Mouse (Mus musculus) stomach, postnatal 0 days (tissue): Measurements from ENCODE around the gene Pde11a. TPM values are rescaled to one million over a fixed set of nuclear protein-coding genes. Genes with fewer than 3 reads are reported as not detected.

Experiments
- ATAC-seq: fragments of 200-750 bp; cut with Nextera tagmentation; 2 replicates; pipeline ENCODE4 v1.8.0; 2017; ENCODE audit not compliant: low FRiP score, low TSS enrichment
- DNase-seq: peaks from one replicate; pipeline ENCODE4 v3.0.0-alpha.2; 2016; ENCODE audit warnings: low spot score
- H3K27ac ChIP-seq: fragments of 300-500 bp; sonication (generic); replicated peaks from 2 replicates; pipeline ENCODE4 v1.5.1; 2014; ENCODE audit warnings: mild to moderate bottlenecking, control low read depth
- H3K27me3 ChIP-seq: fragments of 300-500 bp; sonication (generic); 2 replicates; pipeline ENCODE4 v1.6.1; 2014; ENCODE audit warnings: low read length; ENCODE audit not compliant: control insufficient read depth, insufficient read depth
- H3K36me3 ChIP-seq: fragments of 300-500 bp; sonication (generic); 2 replicates; pipeline ENCODE4 v1.6.1; 2014; ENCODE audit warnings: low read length, mixed read lengths; ENCODE audit not compliant: control insufficient read depth, insufficient read depth
- H3K4me1 ChIP-seq: fragments of 300-500 bp; sonication (generic); replicated peaks from 2 replicates; pipeline ENCODE4 v1.6.1; 2014; ENCODE audit warnings: antibody characterized with exemption; ENCODE audit not compliant: control insufficient read depth, insufficient read depth
- H3K4me2 ChIP-seq: fragments of 300-500 bp; sonication (generic); replicated peaks from 2 replicates; pipeline ENCODE4 v1.6.1; 2014; ENCODE audit warnings: low read depth, mild to moderate bottlenecking, control low read depth, moderate library complexity
- H3K4me3 ChIP-seq: fragments of 300-500 bp; sonication (generic); 2 replicates; pipeline ENCODE4 v1.5.1; 2014; ENCODE audit warnings: low read depth, low read length, control low read depth
- H3K9ac ChIP-seq: fragments of 300-500 bp; sonication (generic); 2 replicates; pipeline ENCODE4 v1.6.1; 2014; ENCODE audit warnings: mild to moderate bottlenecking, low read length, control low read depth, mixed read lengths
- H3K9me3 ChIP-seq: fragments of 300-500 bp; sonication (generic); 2 replicates; pipeline ENCODE4 v1.6.1; 2016; ENCODE audit warnings: low read length; ENCODE audit not compliant: control insufficient read depth
- CTCF ChIP-seq: IDR thresholded peaks from 2 replicates; pipeline ENCODE4 v1.5.1; 2016; ENCODE audit warnings: antibody characterized with exemption, low read depth, mild to moderate bottlenecking, moderate library complexity
- EP300 ChIP-seq: optimal IDR thresholded peaks from 2 replicates; pipeline ENCODE3; 2016; ENCODE audit warnings: antibody characterized with exemption
- WGBS: fragments of 180-500 bp; shearing (Covaris S2); extraction: QIAGEN DNeasy Blood & Tissue Kit; methylation state at CpG from one replicate; pipeline ENCODE4 v1.1.7; 2014; 5-methylcytosine and 5-hydroxymethylcytosine counted together
- polyA plus RNA-seq: library from polyadenylated mRNA; unstranded; fragments of >200 nt; fragmentation: Nextera tagmentation; extraction: Ambion mirVana; gene quantifications from 2 replicates; pipeline ENCODE4 v1.2.1, GENCODE M21; 2015

Pde11a gene
- polyA plus RNA-seq, 1 experiment from 2014 or later = 0.12 TPM

DNA sequence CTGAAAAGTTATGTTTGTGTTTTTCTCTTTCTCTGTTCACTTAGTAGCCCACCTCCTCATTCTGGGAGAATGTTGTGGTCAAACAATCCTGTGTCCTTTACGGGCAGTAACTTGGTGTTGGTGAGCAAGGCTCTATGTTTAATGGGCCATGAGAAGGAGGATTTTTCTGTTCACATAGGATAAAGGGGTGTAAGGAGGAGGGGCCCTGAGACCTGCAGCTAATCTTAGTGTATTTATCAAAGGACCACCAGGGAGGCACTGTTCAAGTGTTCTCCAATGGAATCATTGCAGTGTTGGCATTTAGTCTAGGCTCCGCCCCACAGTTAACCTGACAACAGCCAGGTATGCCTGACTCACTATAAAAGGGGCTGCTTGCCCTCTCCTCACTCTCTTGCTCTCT lies 255.2 kb downstream of the Pde11a start:
- WGBS = 84% methylated on average over 2 of the region's 2 CpGs
- no peaks in the 10 kb centered on the region for H3K36me3 ChIP-seq
- H3K9ac ChIP-seq = no peak overlapping the region
- no peaks in the 10 kb centered on the region for H3K27me3 ChIP-seq
- no peaks in the 10 kb centered on the region for H3K9me3 ChIP-seq
- H3K4me1 ChIP-seq = no peaks in the 10 kb centered on the region
- ATAC-seq = no peak
- DNase-seq = no peak
- no peak overlapping the region for H3K4me2 ChIP-seq
- H3K4me3 ChIP-seq = no peak overlapping the region
- no peak overlapping the region for H3K27ac ChIP-seq
- TF ChIP-seq EP300 = no peak
- no peak for TF ChIP-seq CTCF

DNA sequence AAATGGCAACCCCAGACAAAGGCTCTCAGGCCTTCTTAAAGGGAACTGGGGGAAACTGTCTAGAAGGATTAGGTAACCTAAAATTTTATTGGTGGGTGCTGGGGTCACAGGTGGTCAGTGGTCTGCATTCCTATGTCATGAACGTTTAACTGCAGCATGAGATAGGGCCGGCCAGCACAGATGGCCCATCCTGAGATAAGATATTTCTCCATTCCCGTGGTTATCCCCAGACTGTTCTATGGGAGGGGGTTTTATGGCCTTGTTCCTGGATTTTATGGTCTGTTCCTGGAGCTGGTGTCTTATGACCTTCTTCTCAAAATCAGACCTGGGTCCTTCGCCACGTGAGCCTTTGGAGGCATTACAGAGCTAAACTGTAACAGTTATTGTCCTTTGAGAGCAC lies 256.6 kb downstream of the Pde11a start:
- H3K4me3 ChIP-seq = no peak overlapping the region
- no peak for DNase-seq
- H3K4me1 ChIP-seq = no peaks in the 10 kb centered on the region
- no peak overlapping the region for H3K27ac ChIP-seq
- no peak for TF ChIP-seq EP300
- TF ChIP-seq CTCF = no peak
- 63% methylated on average over 5 of the region's 5 CpGs for WGBS
- no peak for ATAC-seq
- H3K9ac ChIP-seq = no peak overlapping the region
- no peaks in the 10 kb centered on the region for H3K36me3 ChIP-seq
- no peaks in the 10 kb centered on the region for H3K27me3 ChIP-seq
- no peak overlapping the region for H3K4me2 ChIP-seq
- no peaks in the 10 kb centered on the region for H3K9me3 ChIP-seq

- Histone ChIP-seq H3K9me3 (no peaks in the 10 kb centered on the region), H3K4me1 (no peaks in the 10 kb centered on the region), H3K36me3 (no peaks in the 10 kb centered on the region), H3K9ac (no peak overlapping the region), H3K27ac (no peak overlapping the region), H3K4me2 (no peak overlapping the region), H3K4me3 (no peak overlapping the region), H3K27me3 (no peaks in the 10 kb centered on the region)
- TF ChIP-seq EP300 (no peak), CTCF (no peak)
- 76% methylated on average over 3 of the region's 3 CpGs for WGBS
- no peak for ATAC-seq
- no peak for DNase-seq
These were observed 258.0 kb downstream of the Pde11a start for GRCm38 (mm10) chr2:76080549-76080948.

DNA sequence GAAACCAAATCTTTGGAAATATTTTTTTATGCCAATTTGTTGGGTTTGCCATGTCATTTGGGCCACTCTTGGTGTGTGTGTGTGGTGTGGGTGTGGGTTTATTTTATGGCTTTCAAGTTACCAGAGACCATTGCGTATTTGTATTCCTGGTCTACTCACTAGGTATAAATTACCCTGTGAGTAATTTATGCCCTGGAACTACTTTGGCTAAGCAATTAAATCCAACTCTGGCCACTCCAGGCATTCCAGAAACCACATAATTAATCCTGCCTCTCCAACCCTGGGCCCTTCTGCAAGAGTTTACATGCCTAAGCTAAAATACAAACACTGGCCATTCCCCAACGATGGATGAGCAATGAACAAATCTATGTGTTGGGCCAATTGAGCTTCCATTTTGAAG lies 261.7 kb downstream of the Pde11a start:
- ATAC-seq = no peak
- 30% methylated on average over 2 of the region's 2 CpGs for WGBS

DNA sequence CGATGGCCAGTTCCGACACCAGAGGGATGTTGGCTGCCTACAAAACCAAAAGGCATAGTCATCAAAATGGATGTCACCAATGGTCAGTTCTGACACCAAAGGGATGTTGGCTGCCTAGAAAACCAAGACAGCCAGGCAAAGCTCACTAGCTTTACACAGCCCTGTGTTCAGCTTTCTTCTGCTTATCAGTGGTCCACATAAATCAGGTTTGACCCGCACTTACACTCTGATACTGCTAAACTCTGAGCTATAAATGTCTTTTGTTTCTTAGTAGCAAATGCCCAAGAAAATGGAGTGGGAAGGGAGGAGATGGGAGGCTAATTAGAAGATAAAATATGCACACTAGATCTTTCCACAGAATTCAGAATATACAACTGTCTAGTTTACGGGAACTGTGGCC lies 262.5 kb downstream of the Pde11a start:
- no peak overlapping the region for H3K4me2 ChIP-seq
- no peaks in the 10 kb centered on the region for H3K9me3 ChIP-seq
- ATAC-seq (no peak), DNase-seq (no peak)
- no peak overlapping the region for H3K9ac ChIP-seq
- no peak for TF ChIP-seq EP300
- no peak for TF ChIP-seq CTCF
- H3K36me3 ChIP-seq = no peaks in the 10 kb centered on the region
- no peak overlapping the region for H3K27ac ChIP-seq
- no peaks in the 10 kb centered on the region for H3K27me3 ChIP-seq
- H3K4me3 ChIP-seq = no peak overlapping the region
- 85% methylated on average over 4 of the region's 4 CpGs for WGBS
- H3K4me1 ChIP-seq = no peaks in the 10 kb centered on the region

More for the DNA sequence above, 261.7 kb downstream of the Pde11a start:
- no peak overlapping the region for H3K4me2 ChIP-seq
- no peaks in the 10 kb centered on the region for H3K9me3 ChIP-seq
- no peak for DNase-seq
- no peaks in the 10 kb centered on the region for H3K36me3 ChIP-seq
- H3K27ac ChIP-seq = no peak overlapping the region
- H3K4me3 ChIP-seq = no peak overlapping the region
- no peaks in the 10 kb centered on the region for H3K27me3 ChIP-seq
- TF ChIP-seq EP300 (no peak), CTCF (no peak)
- H3K4me1 ChIP-seq = no peaks in the 10 kb centered on the region
- no peak overlapping the region for H3K9ac ChIP-seq

GRCm38 (mm10) chr2:76073079-76073478 lies 265.5 kb downstream of the Pde11a start:
- Histone ChIP-seq H3K4me3 (no peak overlapping the region), H3K4me1 (no peaks in the 10 kb centered on the region), H3K27ac (no peak overlapping the region), H3K4me2 (no peak overlapping the region), H3K9me3 (no peaks in the 10 kb centered on the region), H3K36me3 (no peaks in the 10 kb centered on the region), H3K27me3 (no peaks in the 10 kb centered on the region), H3K9ac (no peak overlapping the region)
- no peak for TF ChIP-seq EP300
- no peak for TF ChIP-seq CTCF
- DNase-seq (no peak), ATAC-seq (no peak)
- 39% methylated on average over 6 of the region's 6 CpGs for WGBS
